Comparison of ENCODE assay signal across 8 mouse cellular contexts in genomic region chr19:5871273-5871672, GRCm38 (mm10). TPM values are rescaled to one million over a fixed set of nuclear protein-coding genes. Genes with fewer than 3 reads are reported as not detected.
DNase-seq lines count a peak whose midpoint lies in the region; ATAC-seq and TF ChIP-seq lines count a peak whose summit lies in the region.

No protein-coding gene starts in this region.

- peak; percentile 27; the same call in 1 of the 2 replicates for ATAC-seq in liver, embryonic 16.5 days (ENCODE audit: low read depth)
- ATAC-seq in neural tube, embryonic 15.5 days (ENCODE audit: low FRiP score) = no peak

- no peak overlapping the region; the same call in 1 of the 2 replicates for H3K9ac ChIP-seq in liver, embryonic 16.5 days (ENCODE audit: low read depth, low read length)
- 0 out of 2 replicates have a peak overlapping the region, but pooled peaks have one; percentile 10 for H3K9ac ChIP-seq in neural tube, embryonic 15.5 days (replicated peaks)

- H3K9me3 ChIP-seq in E14TG2a.4 (ENCODE audit: low read length) = no peaks in the 10 kb centered on the region
- no peaks in the 10 kb centered on the region for H3K9me3 ChIP-seq in hindbrain, embryonic 10.5 days
- no peaks in the 10 kb centered on the region for H3K9me3 ChIP-seq in liver, embryonic 16.5 days (replicated peaks; ENCODE audit: control insufficient read depth, low read length)
- no peaks in the 10 kb centered on the region for H3K9me3 ChIP-seq in neural tube, embryonic 15.5 days (replicated peaks)

- no peaks in the 10 kb centered on the region for H3K27me3 ChIP-seq in E14TG2a.4 (ENCODE audit: insufficient read depth, low read length)
- no peaks in the 10 kb centered on the region; the same call in 1 of the 2 replicates for H3K27me3 ChIP-seq in hindbrain, embryonic 10.5 days (ENCODE audit: insufficient read depth, poor library complexity, severe bottlenecking)
- no peaks in the 10 kb centered on the region; the same call in 1 of the 2 replicates for H3K27me3 ChIP-seq in liver, embryonic 16.5 days (ENCODE audit: control insufficient read depth, insufficient read depth, low read depth, low read length)
- no peaks in the 10 kb centered on the region for H3K27me3 ChIP-seq in neural tube, embryonic 15.5 days (replicated peaks)

- peak overlapping the region; percentile 20; the same call in 1 of the 2 replicates for H3K4me3 ChIP-seq in E14TG2a.4 (replicated peaks; ENCODE audit: low read length)
- peak overlapping the region; percentile 39 for H3K4me3 ChIP-seq in hindbrain, embryonic 10.5 days
- no peak overlapping the region for H3K4me3 ChIP-seq in liver, embryonic 16.5 days (ENCODE audit: low read depth, low read length)
- H3K4me3 ChIP-seq in neural tube, embryonic 15.5 days (replicated peaks) = no peak overlapping the region

- TF ChIP-seq CTCF in E14TG2a.4 (conservative IDR thresholded peaks at IDR 0.05; ENCODE audit: low read length) = no peak

- H3K4me1 ChIP-seq in E14TG2a.4 (replicated peaks; ENCODE audit: low read depth, low read length) = peaks cover 55% of the 10 kb centered on the region
- peaks cover 55% of the 10 kb centered on the region for H3K4me1 ChIP-seq in hindbrain, embryonic 10.5 days (replicated peaks)
- H3K4me1 ChIP-seq in liver, embryonic 16.5 days (ENCODE audit: control insufficient read depth, low read depth, low read length) = peaks cover 31% of the 10 kb centered on the region
- H3K4me1 ChIP-seq in neural tube, embryonic 15.5 days = peaks cover 38% of the 10 kb centered on the region

- DNase-seq in embryo, embryonic 10 days (ENCODE audit: low spot score) = peak; percentile 81
- peak; percentile 69 for DNase-seq in hindbrain, embryonic 10.5 days (ENCODE audit: low spot score)
- no peak for DNase-seq in urinary bladder, postnatal 4 days (ENCODE audit: low spot score in 2 of 2)
- no peak for DNase-seq in layer of hippocampus, adult 18-20 months (ENCODE audit: low spot score in 2 of 2)
- no peak for DNase-seq in MN1 (ENCODE audit: low spot score)

- peak overlapping the region; percentile 88 for H3K27ac ChIP-seq in hindbrain, embryonic 10.5 days
- no peak overlapping the region for H3K27ac ChIP-seq in liver, embryonic 16.5 days (ENCODE audit: low read length)
- H3K27ac ChIP-seq in neural tube, embryonic 15.5 days (replicated peaks) = peak overlapping the region; percentile 46; the same call in 1 of the 2 replicates

- 0 out of 2 replicates have a peak overlapping the region, but pooled peaks have one; percentile 2 for H3K4me2 ChIP-seq in liver, embryonic 16.5 days (ENCODE audit: low read depth, low read length)
- 0 out of 2 replicates have a peak overlapping the region, but pooled peaks have one; percentile 17 for H3K4me2 ChIP-seq in neural tube, embryonic 15.5 days

- WGBS in hindbrain, embryonic 10.5 days = 11% methylated on average over 7 of the region's 7 CpGs
- WGBS in liver, embryonic 16.5 days (ENCODE audit: insufficient replicate concordance) = 32% methylated on average over 7 of the region's 7 CpGs
- 2% methylated on average over 7 of the region's 7 CpGs for WGBS in neural tube, embryonic 15.5 days

- peaks cover 70% of the 10 kb centered on the region for H3K36me3 ChIP-seq in E14TG2a.4 (ENCODE audit: insufficient read depth, low read length)
- H3K36me3 ChIP-seq in hindbrain, embryonic 10.5 days = peaks cover 61% of the 10 kb centered on the region
- no peaks in the 10 kb centered on the region; the same call in 1 of the 2 replicates for H3K36me3 ChIP-seq in liver, embryonic 16.5 days (ENCODE audit: control insufficient read depth, insufficient read depth)
- H3K36me3 ChIP-seq in neural tube, embryonic 15.5 days = peaks cover 11% of the 10 kb centered on the region

RNA-seq across cellular contexts. Expression of gene Frmd8, which starts 3.8 kb away (rescaled TPM):
- polyA plus RNA-seq in hindbrain, embryonic 10.5 days (2016; fragmentation: Nextera tagmentation; extraction: Ambion mirVana) = 37.2 and 37.8 TPM in 2 replicates
- 13.9 and 14.0 TPM in 2 replicates for polyA plus RNA-seq in liver, embryonic 16.5 days (2015; fragmentation: Nextera tagmentation; extraction: Ambion mirVana)
- polyA plus RNA-seq in neural tube, embryonic 15.5 days (2015; fragmentation: Nextera tagmentation; extraction: Ambion mirVana) = 13.8 and 23.4 TPM in 2 replicates
- 10 to 100 TPM; 12.7 to 13.0 TPM for total RNA-seq in layer of hippocampus, adult 18-20 months (2021)

RNA-seq across cellular contexts. Expression of gene Slc25a45, which starts 6.3 kb away (rescaled TPM):
- 2.8 TPM in 2 replicates for polyA plus RNA-seq in hindbrain, embryonic 10.5 days (2016; fragmentation: Nextera tagmentation; extraction: Ambion mirVana)
- polyA plus RNA-seq in liver, embryonic 16.5 days (2015; fragmentation: Nextera tagmentation; extraction: Ambion mirVana) = 6.3 and 6.9 TPM in 2 replicates
- polyA plus RNA-seq in neural tube, embryonic 15.5 days (2015; fragmentation: Nextera tagmentation; extraction: Ambion mirVana) = 2.0 and 3.9 TPM in 2 replicates
- 1 to 10 TPM; 2.9 to 3.2 TPM for total RNA-seq in layer of hippocampus, adult 18-20 months (2021)

RNA-seq across cellular contexts. Expression of gene Tigd3, which starts 22.7 kb away (rescaled TPM):
- 9.9 and 11.3 TPM in 2 replicates for polyA plus RNA-seq in hindbrain, embryonic 10.5 days (2016; fragmentation: Nextera tagmentation; extraction: Ambion mirVana)
- 2.3 and 2.6 TPM in 2 replicates for polyA plus RNA-seq in liver, embryonic 16.5 days (2015; fragmentation: Nextera tagmentation; extraction: Ambion mirVana)
- polyA plus RNA-seq in neural tube, embryonic 15.5 days (2015; fragmentation: Nextera tagmentation; extraction: Ambion mirVana) = 8.9 and 10.0 TPM in 2 replicates
- total RNA-seq in layer of hippocampus, adult 18-20 months (2021) = 1 to 10 TPM; 2.5 TPM

RNA-seq across cellular contexts. Expression of gene Dpf2, which starts 41.5 kb away (rescaled TPM):
- 225 TPM in 2 replicates for polyA plus RNA-seq in hindbrain, embryonic 10.5 days (2016; fragmentation: Nextera tagmentation; extraction: Ambion mirVana)
- polyA plus RNA-seq in liver, embryonic 16.5 days (2015; fragmentation: Nextera tagmentation; extraction: Ambion mirVana) = 48.4 and 52.8 TPM in 2 replicates
- polyA plus RNA-seq in neural tube, embryonic 15.5 days (2015; fragmentation: Nextera tagmentation; extraction: Ambion mirVana) = 95.7 and 115 TPM in 2 replicates
- total RNA-seq in layer of hippocampus, adult 18-20 months (2021) = 100 to 1,000 TPM in 1 of 2 experiments, 10 to 100 TPM in 1; 90.8 to 100 TPM

RNA-seq across cellular contexts. Expression of gene Cdc42ep2, which starts 53.3 kb away (rescaled TPM):
- polyA plus RNA-seq in hindbrain, embryonic 10.5 days (2016; fragmentation: Nextera tagmentation; extraction: Ambion mirVana) = 2.0 and 2.9 TPM in 2 replicates
- polyA plus RNA-seq in liver, embryonic 16.5 days (2015; fragmentation: Nextera tagmentation; extraction: Ambion mirVana) = 2.9 and 3.6 TPM in 2 replicates
- polyA plus RNA-seq in neural tube, embryonic 15.5 days (2015; fragmentation: Nextera tagmentation; extraction: Ambion mirVana) = 19.3 and 20.9 TPM in 2 replicates
- 1 to 10 TPM; 4.3 to 4.6 TPM for total RNA-seq in layer of hippocampus, adult 18-20 months (2021)

Comparison
In these comparisons a context has a peak if more than half of its experiments do, and no peak if none do; other contexts are left out.
1. H3K4me3 ChIP-seq: peak in E14TG2a.4 (single experiment) and hindbrain, embryonic 10.5 days (single experiment); none in liver, embryonic 16.5 days (single experiment) and neural tube, embryonic 15.5 days (single experiment).
2. DNase-seq: peak in embryo, embryonic 10 days (single experiment) and hindbrain, embryonic 10.5 days (single experiment); none in urinary bladder, postnatal 4 days (0 of 2), layer of hippocampus, adult 18-20 months (0 of 2) and MN1 (single experiment).